Mouse (Mus musculus): ENCODE data around the gene Gja6.

DNA sequence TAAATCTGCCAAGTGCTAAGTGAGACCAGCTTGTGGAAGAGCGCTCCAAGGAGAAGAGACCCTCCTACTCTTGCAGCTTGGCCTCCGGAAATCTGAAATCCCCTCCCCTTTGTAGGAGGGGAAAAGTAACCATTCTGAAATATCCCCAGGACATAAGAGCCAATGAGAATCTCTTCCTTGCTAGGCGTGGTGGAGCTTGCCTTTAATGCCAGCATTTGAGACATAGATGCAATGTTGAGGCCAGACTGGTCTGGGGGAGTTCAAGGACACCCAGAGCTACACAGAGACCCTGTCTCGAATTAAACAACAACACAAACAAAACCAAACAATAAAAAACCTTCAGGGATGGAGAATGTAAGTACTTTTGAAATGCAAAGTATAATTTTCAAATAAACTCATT, at the start of gene Gja6:
- TF ChIP-seq GATA1 (IDR thresholded peaks at IDR 0.05; ENCODE audit: borderline replicate concordance, low read length) (no peak), FLI1 (IDR thresholded peaks at IDR 0.05; ENCODE audit: low read length) (no peak)

All from megakaryocyte, embryonic 14.5 days (primary cell).